Mouse (Mus musculus) bone marrow macrophage, adult 2 months (primary cell): ENCODE results near the gene Gm5105.

Source experiments
- CTCF ChIP-seq: IDR thresholded peaks from 2 replicates; pipeline ENCODE4 v1.5.1; 2012; ENCODE audit warnings: low read depth, mild to moderate bottlenecking, low read length, moderate library complexity
- POLR2A ChIP-seq: IDR thresholded peaks from 2 replicates; pipeline ENCODE4 v1.6.1; 2012; ENCODE audit warnings: mild to moderate bottlenecking, low read depth, low read length, borderline replicate concordance

DNA sequence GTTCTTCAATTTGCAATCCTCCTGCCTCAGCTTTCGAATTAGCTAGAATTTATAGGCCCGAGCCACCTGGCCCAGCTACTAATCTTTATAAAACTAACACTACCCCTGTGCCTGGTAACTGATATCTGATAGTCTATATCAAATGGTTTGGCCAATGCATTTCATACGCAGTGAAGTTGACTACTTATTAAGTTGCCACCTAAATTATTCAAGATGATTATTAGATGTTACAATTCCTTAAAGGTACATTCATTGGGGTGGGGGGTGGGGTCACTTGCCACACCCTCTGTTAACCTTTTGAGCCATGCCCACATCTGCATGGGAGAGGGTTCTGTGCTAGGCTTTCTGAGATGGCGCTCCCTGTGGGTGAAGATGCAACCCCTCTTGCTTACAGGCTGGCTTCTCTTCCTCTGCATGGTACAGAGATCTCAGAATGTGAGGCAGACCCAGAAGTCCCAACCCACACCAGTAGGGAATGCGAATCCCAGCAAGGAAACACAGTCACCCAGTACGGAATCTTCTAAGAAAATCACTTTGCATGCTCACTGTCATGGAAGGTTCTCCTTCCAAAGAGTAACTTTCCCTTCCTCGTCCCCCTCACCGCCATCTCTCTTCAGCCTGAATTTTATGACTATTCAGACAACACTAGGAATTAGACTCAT, 67.0 kb downstream of the Gm5105 start:
- TF ChIP-seq CTCF (no peak), POLR2A (no peak)
